Mouse (Mus musculus) small intestine, adult 2 months (tissue): Measurements from ENCODE around the gene Ugt1a8.

Experiments
- CTCF ChIP-seq: fragments of 200-500 bp; IDR thresholded peaks from 2 replicates; pipeline ENCODE4 v1.5.1; 2012; ENCODE audit warnings: low read depth, mild to moderate bottlenecking, control low read depth, inconsistent platforms, low read length, moderate library complexity, mixed read lengths; ENCODE audit not compliant: insufficient replicate concordance, insufficient read length; ENCODE audit errors: extremely low read depth
- POLR2A ChIP-seq: fragments of 200-500 bp; IDR thresholded peaks from 2 replicates; pipeline ENCODE4 v1.6.1; 2012; ENCODE audit warnings: low read depth, mild to moderate bottlenecking, control low read depth, inconsistent platforms, low read length, moderate library complexity

GRCm38 (mm10) chr1:88266123-88266522 lies 178.5 kb downstream of the Ugt1a8 start:
- no peak for TF ChIP-seq POLR2A
- no peak for TF ChIP-seq CTCF
